Mouse (Mus musculus) myocyte (in vitro differentiated cells): ENCODE measurements around the gene Pdlim7. TPM values are rescaled to one million over a fixed set of nuclear protein-coding genes. Genes with fewer than 3 reads are reported as not detected.
A peak's percentile ranks its signal among the peaks of the same experiment; 100 is the strongest.

Experiments used
- H3K27me3 ChIP-seq: one replicate; pipeline ENCODE4 v1.6.1; 2011; ENCODE audit not compliant: control insufficient read depth, insufficient read depth, insufficient read length
- H3K36me3 ChIP-seq: one replicate; pipeline ENCODE4 v1.6.1; 2011; ENCODE audit not compliant: control insufficient read depth, insufficient read depth
- H3K4me2 ChIP-seq: one replicate; pipeline ENCODE4 v1.6.1; 2011; ENCODE audit warnings: low read depth, control low read depth
- H3K4me3 ChIP-seq: one replicate; pipeline ENCODE4 v1.5.1; 2011; ENCODE audit warnings: mild to moderate bottlenecking, control low read depth, moderate library complexity
- H3K79me2 ChIP-seq: one replicate; pipeline ENCODE4 v1.6.1; 2011; ENCODE audit not compliant: control insufficient read depth, insufficient read depth
- H3ac ChIP-seq: one replicate; pipeline ENCODE4 v1.6.1; 2011; ENCODE audit not compliant: control insufficient read depth, insufficient read length
- CEBPB ChIP-seq: IDR thresholded peaks from 2 replicates; pipeline ENCODE4 v1.6.1; 2011; ENCODE audit warnings: mild to moderate bottlenecking, moderate library complexity; ENCODE audit not compliant: poor library complexity, insufficient read depth, severe bottlenecking
- E2F4 ChIP-seq: IDR thresholded peaks from one replicate; pipeline ENCODE4 v1.6.1; 2011; ENCODE audit warnings: mild to moderate bottlenecking, control low read depth, moderate library complexity; ENCODE audit not compliant: insufficient read depth
- MAX ChIP-seq: IDR thresholded peaks from one replicate; pipeline ENCODE4 v1.6.1; 2011; ENCODE audit warnings: low read depth, mild to moderate bottlenecking, control low read depth
- MYOD1 ChIP-seq, 3 experiments: IDR thresholded peaks; one replicate each; pipeline ENCODE4 v1.6.1; 2011; ENCODE audit warnings: control low read depth in 2 of 3, low read depth in 2 of 3, mild to moderate bottlenecking in 2 of 3, moderate library complexity in 1 of 3; ENCODE audit not compliant: insufficient read length in 2 of 3, control insufficient read depth in 1 of 3
- MYOG ChIP-seq, 3 experiments: IDR thresholded peaks; one replicate each; pipeline ENCODE4 v1.6.1; 2011; ENCODE audit warnings: control low read depth in 2 of 3, low read depth in 2 of 3, mild to moderate bottlenecking in 2 of 3; ENCODE audit not compliant: insufficient read length in 2 of 3, control insufficient read depth in 1 of 3, insufficient read depth in 1 of 3
- POLR2A ChIP-seq: IDR thresholded peaks from one replicate; pipeline ENCODE4 v1.6.1; 2011; ENCODE audit warnings: low read depth, mild to moderate bottlenecking, control low read depth, moderate library complexity; ENCODE audit not compliant: insufficient read length
- POLR2AphosphoS2 ChIP-seq: IDR thresholded peaks from one replicate; pipeline ENCODE4 v1.6.1; 2011; ENCODE audit warnings: low read depth, control low read depth; ENCODE audit not compliant: insufficient read length
- REST ChIP-seq: IDR thresholded peaks from one replicate; pipeline ENCODE4 v1.6.1; 2011; ENCODE audit warnings: mild to moderate bottlenecking, control low read depth, moderate library complexity; ENCODE audit not compliant: insufficient read depth, insufficient read length
- SRF ChIP-seq: IDR thresholded peaks from one replicate; pipeline ENCODE4 v1.6.1; 2011; ENCODE audit warnings: low read depth; ENCODE audit not compliant: control insufficient read depth, insufficient read length
- TCF12 ChIP-seq: IDR thresholded peaks from one replicate; pipeline ENCODE4 v1.6.1; 2011; ENCODE audit warnings: mild to moderate bottlenecking, control low read depth; ENCODE audit not compliant: poor library complexity, insufficient read depth, severe bottlenecking
- TCF3 ChIP-seq: IDR thresholded peaks from one replicate; pipeline ENCODE4 v1.6.1; 2011; ENCODE audit warnings: low read depth, control low read depth; ENCODE audit not compliant: insufficient read length
- USF1 ChIP-seq: IDR thresholded peaks from one replicate; pipeline ENCODE4 v1.6.1; 2011; ENCODE audit warnings: low read depth, mild to moderate bottlenecking, control low read depth, moderate library complexity
- polyA plus RNA-seq: library from polyadenylated mRNA; unstranded; fragments of >200 nt; fragmentation: generic; extraction: Trizol; gene quantifications from one replicate; pipeline ENCODE4 v1.2.1, GENCODE M21; 2012; ENCODE audit warnings: missing spikeins

Gene Pdlim7
- polyA plus RNA-seq, 1 experiment: 553 TPM

DNA sequence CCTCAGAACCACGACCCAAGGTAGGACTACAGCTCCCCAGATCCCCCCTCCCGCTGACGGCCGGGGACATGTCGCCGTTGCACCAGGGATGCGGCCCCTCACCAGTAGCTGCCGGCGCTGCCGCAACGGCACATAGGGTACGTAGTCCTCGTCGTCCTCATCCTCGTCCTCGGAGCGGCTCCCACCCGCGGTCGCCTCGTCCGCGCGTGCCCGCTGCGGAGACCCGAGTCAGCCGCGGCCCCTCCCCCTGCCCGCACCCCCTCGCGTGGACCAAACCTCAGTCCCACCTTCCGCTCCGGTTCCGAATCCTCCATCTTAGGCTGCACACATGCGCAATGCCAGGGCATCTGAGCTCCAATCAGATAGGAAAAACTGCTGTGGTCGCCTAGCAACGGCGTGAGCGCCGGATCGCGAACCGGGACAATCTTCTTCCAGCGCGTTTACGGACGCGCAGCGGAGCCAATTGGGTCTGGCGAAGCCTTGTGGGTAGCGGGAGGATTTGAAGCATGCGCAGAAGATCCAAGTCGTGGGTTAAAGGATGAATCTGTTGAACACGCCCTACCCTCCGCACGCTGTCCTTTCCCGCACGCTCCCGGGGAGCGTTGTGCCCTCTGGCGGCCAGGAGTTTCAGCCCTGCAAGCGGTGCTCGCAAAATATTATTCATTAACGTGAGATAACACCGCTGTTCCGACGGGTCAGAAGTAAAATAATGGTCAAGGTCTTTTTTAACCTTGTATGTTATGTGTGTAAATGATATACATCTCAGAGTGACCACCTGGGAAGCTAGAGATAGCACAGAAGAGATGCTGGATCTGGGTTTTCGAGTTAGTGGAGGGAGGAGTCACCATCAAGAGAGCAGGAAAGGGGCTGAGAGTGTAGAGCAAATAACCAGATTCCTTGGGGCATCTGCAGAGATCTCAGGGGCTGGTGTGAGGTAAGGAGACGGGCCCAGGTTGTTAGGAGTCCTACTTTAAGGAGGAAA lies 23.0 kb upstream of the Pdlim7 start, which contains the start of gene Ddx41:
Gene Ddx41, minus strand, starts transcription at position 465 of the 982 bp plus-strand sequence.
- Histone ChIP-seq H3K36me3 (no peaks in the 10 kb centered on the region), H3K4me3 (peak within 1 kb of the TSS; percentile 63), H3K4me2 (peak within 1 kb of the TSS; percentile 93), H3K27me3 (no peaks in the 10 kb centered on the region), H3K79me2 (peaks cover 11% of the 10 kb centered on the region), H3ac (peak within 1 kb of the TSS; percentile 79)
- TF ChIP-seq REST: no peak
- TF ChIP-seq CEBPB: no peak
- peak in 1 of 3 experiments; percentile 2 for TF ChIP-seq MYOG (IDR thresholded peaks at IDR 0.05; ENCODE audit: control insufficient read depth in 1 of 3, insufficient read depth in 1 of 3, insufficient read length in 2 of 3, low read depth in 2 of 3)
- peak; percentile 79 for TF ChIP-seq POLR2A
- TF ChIP-seq SRF: peak; percentile 75
- TF ChIP-seq POLR2AphosphoS2: peak; percentile 77
- peak in 1 of 3 experiments; percentile 18 for TF ChIP-seq MYOD1 (IDR thresholded peaks at IDR 0.05; ENCODE audit: control insufficient read depth in 1 of 3, insufficient read length in 2 of 3, low read depth in 2 of 3)

DNA sequence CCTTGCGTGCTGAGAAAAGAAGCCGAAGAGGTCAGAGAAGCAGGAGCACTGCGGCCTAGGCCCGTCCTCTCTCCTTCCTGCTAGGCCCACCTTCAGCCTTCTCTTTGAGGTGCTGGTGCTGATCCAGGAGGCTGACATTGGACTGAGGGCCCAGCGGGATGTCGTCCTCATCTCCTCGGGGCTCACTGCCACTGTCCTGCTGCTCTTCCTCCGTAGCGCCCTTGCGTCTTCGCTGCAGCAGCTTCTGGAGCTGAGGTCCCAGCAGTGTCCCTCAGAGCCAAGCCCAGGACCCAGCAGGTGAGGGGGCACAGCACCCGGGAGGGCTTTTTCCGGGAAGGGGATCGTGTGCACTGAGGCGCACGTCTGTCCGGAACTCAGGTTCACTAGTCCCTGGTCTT lies 22.3 kb upstream of the Pdlim7 start:
- Histone ChIP-seq H3K36me3 (no peaks in the 10 kb centered on the region), H3K27me3 (no peaks in the 10 kb centered on the region), H3K79me2 (peaks cover 11% of the 10 kb centered on the region), H3ac (peak overlapping the region; percentile 79), H3K4me3 (peak overlapping the region; percentile 63), H3K4me2 (peak overlapping the region; percentile 93)
- TF ChIP-seq USF1 (no peak), MYOG (IDR thresholded peaks at IDR 0.05; ENCODE audit: control insufficient read depth in 1 of 3, insufficient read depth in 1 of 3, insufficient read length in 2 of 3, low read depth in 2 of 3) (no peak), CEBPB (no peak), TCF12 (no peak), MAX (no peak), SRF (no peak), POLR2A (no peak), REST (no peak), E2F4 (no peak), TCF3 (no peak), POLR2AphosphoS2 (no peak), MYOD1 (IDR thresholded peaks at IDR 0.05; ENCODE audit: control insufficient read depth in 1 of 3, insufficient read length in 2 of 3, low read depth in 2 of 3) (no peak)

DNA sequence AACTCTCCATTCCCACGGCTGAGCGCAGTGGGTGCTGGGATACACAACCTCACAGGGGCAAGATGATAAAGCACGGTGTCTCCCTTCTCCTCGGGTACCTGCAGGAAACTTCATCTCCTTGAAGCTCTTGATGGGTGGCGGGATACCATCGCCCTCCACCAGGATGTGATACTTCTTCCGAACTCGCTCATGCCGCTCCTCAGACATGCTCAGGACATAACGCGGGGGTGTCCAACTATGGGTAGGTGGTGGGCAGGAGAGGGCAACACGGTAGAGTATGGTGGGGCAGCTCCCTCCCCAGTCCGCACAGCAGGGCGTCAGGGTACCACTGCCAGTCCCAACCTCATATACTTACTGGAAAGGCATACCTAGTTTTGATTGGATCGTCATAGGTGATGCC lies 21.7 kb upstream of the Pdlim7 start:
- peaks cover 11% of the 10 kb centered on the region for H3K79me2 ChIP-seq
- H3ac ChIP-seq: peak overlapping the region; percentile 79
- H3K4me3 ChIP-seq: peak overlapping the region; percentile 63
- peak overlapping the region; percentile 93 for H3K4me2 ChIP-seq
- no peaks in the 10 kb centered on the region for H3K27me3 ChIP-seq
- TF ChIP-seq CEBPB: no peak
- no peaks in the 10 kb centered on the region for H3K36me3 ChIP-seq

DNA sequence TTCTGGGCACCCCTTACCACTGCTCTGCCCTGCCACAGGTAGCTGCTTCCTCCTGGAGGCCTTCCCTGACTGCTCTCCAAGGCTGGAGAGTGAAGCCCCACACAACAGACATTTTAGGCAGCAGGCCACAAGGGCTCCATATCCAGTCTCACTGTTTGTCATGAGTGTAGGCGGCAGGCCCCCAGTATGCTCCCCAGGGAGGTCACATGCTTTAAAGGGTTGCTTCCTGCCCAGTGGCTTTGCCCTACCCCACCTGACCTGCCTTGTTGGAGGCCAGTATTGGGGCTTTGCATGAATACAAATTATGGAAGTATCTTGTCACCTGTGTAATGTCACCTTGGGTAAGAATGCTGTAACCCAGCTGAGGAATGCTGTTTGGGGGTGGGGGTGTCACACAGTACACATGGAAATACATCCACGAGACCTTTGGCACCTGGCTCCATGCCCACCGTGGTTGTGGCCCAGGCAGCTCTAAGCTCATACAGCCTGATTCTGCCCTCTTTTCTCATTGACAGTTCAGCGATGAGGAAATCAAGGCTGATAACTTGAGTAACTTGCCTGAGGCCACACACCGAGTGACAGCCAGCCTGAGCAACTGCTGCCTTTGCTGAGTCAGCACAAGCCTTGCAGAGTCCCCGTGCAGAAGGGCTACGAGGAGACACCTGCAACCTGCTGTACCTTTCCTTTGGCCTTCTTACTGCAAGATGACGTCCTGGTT lies 15.9 kb upstream of the Pdlim7 start, which contains the start of gene Dok3:
Gene Dok3, minus strand, starts transcription at position 99 of the 718 bp plus-strand sequence.
- no peak within 1 kb of the TSS for H3ac ChIP-seq
- H3K79me2 ChIP-seq: no peaks in the 10 kb centered on the region
- H3K4me3 ChIP-seq: no peak within 1 kb of the TSS
- no peak within 1 kb of the TSS for H3K4me2 ChIP-seq
- no peaks in the 10 kb centered on the region for H3K36me3 ChIP-seq
- no peaks in the 10 kb centered on the region for H3K27me3 ChIP-seq
- no peak for TF ChIP-seq REST
- no peak for TF ChIP-seq E2F4
- TF ChIP-seq TCF3: no peak
- no peak for TF ChIP-seq TCF12
- no peak for TF ChIP-seq MAX
- TF ChIP-seq USF1: no peak
- no peak for TF ChIP-seq SRF
- TF ChIP-seq MYOD1 (IDR thresholded peaks at IDR 0.05; ENCODE audit: control insufficient read depth in 1 of 3, insufficient read length in 2 of 3, low read depth in 2 of 3): no peak
- no peak for TF ChIP-seq POLR2A
- TF ChIP-seq CEBPB: no peak
